Mouse (Mus musculus) frontal cortex, postnatal 10 days (tissue): Measurements from ENCODE around the gene Dntt.

Experiments
- DNase-seq, 2 experiments: peaks; one replicate each; pipeline ENCODE4 v3.0.0; 2022; ENCODE audit warnings: low spot score in 2 of 2, mixed read lengths in 1 of 2

The Dntt gene

DNA sequence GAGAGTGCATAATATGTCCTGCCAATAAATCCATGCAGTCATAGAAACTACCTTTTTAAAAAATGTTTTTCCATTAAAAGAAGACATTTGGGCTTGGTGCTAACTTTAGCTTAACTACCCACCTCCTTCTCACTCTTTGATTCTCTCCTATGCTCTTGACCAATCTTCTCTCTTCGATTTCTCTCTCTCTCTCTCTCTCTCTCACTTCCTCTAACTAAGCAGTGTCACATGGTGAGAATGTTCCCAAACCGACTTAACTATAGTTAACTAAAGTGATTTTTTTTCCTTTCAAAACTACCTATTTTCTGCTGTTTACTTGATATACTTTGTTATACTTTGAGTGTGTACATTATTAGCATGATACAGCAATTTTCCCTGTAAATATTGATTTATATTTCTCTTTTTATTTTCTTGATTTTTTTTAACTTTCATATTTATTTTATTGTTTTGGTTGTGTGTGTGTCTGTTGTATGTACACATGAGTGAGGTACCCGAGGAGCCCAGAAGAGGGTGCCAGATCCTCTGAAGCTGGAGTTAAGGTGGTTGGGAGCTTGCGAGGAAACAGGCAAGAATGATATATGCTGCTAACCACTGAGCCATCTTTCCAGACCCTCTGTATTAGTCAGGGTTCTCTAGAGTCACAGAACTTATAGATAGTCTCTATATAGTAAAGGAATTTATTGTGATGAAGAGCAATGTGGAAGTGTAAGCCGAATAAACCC, 20.2 kb upstream of the Dntt start:
- DNase-seq = no peak

DNA sequence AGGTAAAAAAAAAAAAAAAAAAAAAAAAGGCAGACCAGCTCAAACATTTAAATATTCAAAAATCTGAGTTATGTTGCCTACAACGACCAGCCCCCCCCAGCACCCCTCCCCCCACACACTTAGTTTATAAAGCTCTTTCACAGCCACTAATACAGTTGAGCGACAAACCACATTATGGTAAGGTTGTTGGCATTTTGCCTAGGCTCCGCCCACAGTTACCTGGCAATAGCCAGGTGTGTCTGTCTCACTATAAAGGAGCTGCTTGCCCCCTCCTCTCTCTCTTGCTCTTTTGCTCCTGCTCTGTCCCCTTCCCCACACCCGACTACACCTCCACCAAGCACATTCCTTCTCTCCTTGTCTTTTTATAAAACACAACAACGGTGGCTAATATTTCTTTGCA, 17.4 kb upstream of the Dntt start:
- no peak for DNase-seq

DNA sequence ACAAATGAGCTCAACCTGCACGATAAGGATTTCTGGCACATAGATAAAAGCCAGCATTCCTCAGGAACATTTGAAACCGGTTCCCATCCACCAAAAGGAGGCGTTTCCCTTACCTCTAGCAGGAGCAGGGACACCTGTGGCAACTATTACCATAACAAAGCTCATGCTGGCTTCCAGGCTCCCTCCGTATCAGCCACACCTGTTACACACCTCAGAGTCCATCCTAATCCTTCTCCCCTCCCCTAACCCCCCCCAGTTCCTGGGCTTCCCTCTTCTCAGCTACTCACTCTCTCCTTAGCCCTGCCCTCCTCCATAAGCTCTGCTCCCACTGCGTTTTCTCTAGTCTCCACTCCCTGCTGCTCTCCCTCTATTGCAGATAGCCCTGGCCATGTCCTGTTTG, 15.5 kb upstream of the Dntt start:
- DNase-seq = no peak

DNA sequence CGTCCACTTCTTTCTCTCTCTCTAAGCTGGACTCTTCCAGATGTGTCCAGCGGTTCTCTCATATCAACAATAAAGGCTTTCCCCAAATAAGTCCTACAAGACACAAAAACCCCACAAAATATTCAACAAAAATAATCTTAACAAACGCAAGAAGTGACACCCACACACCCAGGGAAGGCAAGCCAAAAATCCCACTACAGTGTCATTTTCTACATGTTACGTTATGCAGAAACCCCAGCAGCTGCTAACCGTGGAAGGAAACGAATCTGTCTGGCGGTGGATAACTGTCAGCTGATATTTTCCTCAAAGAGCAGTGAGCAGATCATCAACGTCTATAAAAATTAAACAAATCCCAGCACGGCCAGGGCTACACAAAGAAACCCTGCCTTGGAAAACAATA, 15.1 kb upstream of the Dntt start:
- DNase-seq = no peak

DNA sequence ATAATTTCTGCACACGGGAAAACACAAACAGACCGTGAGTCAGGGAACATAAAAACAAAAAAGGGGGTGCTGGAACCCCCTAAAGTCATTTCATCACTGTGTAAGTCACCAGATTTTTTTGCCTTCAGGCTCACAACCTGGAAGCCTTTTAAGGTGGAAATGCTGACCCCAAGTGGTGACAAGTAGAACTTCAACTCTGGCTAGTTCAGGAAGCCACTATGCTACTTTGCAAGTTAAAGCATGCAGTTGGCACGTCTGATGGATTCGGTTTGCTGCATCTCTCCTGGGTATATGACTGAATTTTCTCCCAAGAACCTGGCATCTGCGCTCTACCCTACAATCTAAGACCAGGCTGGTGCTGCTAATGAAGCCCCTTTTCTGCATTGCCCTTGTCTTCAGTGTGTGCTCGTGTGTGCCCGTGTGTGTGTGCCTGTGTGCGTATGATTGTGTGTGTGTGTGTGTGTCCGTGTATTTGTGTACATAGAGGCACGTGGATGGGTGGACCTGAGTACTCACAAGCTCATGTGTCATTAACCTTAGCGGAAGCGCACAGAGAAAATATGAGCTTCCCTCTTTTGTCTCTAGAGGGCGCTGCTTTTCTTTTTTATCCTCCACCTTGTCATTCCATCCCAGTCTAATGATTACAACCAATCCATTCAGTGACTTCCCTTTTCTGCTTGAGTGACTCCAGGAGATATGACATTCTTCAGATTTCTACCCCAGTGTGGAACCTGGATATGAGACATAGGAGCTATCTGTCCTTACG, 12.9 kb upstream of the Dntt start:
- DNase-seq = peak in 1 of 2 experiments; percentile 57

DNA sequence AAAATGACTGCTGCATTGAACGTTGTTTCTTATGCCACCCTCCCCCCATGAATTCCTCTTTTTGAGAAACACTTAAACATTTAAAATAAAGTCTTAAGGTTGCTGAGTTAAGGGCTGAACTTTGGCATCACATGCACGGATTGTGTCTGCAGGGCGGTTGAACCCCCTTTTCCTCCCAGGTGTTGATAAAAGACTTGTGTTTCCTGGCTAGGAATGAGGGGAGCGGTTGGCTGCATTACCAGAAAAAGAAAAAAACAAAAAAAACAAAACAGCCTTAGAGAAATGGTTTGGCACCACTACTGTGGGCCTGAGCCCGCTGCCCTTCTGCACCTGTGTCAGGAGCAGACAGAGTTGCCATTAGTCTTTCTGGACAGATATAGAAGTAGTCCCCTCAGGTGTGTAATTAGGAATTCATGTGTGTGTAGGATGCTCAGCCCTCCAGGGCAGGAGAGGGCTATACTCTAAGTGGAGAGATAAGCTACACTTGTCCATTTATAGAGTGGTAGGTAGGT, 9.9 kb upstream of the Dntt start:
- no peak for DNase-seq

DNA sequence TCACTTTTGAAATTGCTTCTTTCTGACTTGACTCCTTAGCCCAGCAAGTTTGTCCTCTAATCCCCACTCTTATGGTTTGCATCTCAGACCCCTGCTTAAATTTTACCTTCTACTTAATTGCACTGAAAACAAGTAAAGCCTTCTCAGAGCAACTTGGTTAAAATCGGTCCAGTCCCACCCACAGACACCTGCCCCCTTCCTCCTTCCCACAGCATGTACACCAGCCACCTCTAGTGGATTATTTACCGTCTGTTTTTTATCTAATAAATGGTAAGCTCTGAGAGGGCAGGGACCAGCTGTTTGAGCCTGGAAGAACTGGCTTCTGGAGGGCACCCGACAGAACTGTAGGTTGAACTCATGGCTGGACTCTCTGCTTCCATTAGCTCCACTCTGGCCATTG, 8.5 kb upstream of the Dntt start:
- DNase-seq = no peak

DNA sequence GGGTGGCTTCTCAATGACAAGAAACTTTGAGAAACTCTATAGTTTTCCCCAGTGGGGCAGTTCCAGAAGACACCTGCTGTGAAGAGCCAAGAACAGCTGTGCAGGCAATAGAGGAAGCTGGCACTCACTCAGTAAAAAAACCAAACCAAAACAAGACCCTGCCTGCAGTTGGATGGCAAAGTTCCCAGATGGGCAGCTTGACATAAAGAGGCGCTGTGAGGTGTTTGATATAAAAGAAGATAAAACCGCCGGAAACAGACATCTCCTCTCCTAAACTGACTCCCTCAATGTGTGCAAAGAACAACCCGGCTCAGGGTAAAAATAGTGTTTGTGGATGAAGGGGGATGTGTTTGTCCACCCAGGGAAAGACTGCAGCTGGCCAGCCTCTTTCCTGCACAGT, 6.8 kb upstream of the Dntt start:
- DNase-seq = peak in 1 of 2 experiments; percentile 36

DNA sequence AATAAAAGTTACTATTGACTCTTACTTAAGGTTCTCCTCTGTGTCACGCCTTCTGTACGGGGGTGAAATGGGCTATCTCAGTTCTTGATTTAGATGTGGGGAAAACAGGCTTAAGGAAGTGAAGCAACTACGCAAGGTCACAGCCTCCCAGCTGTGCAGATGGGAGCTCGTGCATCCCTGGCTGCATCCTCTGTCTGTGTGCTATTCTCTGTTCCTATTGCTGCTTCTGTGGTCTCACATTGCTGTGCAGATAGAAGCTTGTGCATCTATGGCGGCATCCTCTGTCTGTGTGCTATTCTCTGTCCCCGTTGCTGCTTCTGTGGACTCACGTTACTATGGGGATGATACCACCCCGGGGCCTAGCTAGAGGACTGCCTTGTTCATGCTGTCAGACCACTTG, 2.5 kb upstream of the Dntt start:
- no peak for DNase-seq

DNA sequence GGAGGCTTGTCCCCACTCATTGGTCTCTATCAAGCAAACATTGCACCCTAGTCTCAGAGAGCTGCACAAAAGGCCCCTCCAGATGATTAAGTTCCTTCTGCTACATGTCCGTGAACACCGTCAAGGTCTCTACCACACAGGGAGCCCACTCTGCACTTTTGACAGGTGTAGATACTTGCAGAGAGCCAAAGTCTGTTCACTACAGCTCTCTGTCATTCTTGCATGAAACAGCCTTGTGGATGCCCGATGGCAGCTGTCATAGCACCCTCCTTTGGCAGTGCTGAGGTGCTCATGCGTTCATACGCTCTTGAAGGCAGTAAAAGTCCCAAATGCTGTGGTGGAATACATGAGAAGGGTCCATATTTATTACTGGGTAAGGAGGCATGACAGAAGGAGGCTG, 2.1 kb upstream of the Dntt start:
- no peak for DNase-seq

DNA sequence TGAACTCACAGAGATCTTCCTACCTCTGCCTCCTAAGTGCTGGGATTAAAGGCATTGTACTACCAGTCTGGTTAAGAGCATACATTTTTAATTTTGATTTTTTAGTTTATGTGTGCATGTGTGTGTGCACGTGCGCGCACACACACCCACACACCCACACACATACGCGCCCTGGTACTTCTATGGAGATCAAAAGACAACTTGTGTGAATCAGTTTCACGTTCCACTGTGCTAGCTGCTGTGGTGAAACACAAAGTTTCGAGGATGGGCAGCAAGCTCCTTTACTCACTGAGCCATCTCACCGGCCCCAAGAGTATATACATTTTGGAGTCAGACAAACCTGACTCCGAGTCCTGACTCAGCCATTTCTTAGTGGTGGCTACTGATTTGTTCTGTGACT, 1.5 kb upstream of the Dntt start:
- no peak for DNase-seq

DNA sequence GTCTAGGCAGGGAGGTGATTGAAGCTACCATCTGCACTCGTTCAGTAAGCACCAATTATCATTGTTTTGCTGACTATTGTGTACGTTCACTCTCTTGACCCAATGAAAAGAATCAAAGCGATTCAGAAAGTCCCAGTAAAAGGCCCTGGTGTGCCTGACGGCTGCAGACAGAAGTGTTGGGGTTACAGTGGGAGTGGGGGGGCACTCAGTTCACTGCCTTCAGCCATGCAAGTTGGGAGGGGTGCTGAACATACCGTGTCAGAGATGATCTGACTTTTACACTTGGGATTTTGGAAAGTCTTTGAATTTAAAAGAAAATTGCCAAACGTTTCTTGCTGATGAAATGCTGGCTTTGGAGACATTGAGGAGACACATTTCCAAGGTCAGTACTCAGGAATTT, 1.1 kb downstream of the Dntt start:
- no peak for DNase-seq

DNA sequence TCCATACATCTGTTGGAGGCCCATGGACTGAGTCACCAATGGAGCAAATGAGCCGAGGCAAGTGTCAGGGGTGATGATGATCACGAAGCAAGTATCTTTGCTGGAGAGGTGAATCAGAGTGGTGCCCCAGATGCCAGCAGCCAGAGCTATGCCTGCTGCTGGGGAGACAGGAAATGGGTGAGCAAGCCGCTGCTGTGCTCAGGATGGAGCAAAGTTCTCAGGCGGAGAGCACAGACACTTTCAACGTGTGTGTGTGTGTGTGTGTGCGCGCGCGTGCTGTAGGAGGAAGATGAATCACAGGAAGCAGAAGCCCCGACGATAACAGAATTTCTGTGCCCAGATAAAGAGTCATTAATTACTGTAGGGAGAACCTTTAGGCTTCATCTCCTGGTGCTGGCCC, 1.9 kb downstream of the Dntt start:
- DNase-seq = no peak

DNA sequence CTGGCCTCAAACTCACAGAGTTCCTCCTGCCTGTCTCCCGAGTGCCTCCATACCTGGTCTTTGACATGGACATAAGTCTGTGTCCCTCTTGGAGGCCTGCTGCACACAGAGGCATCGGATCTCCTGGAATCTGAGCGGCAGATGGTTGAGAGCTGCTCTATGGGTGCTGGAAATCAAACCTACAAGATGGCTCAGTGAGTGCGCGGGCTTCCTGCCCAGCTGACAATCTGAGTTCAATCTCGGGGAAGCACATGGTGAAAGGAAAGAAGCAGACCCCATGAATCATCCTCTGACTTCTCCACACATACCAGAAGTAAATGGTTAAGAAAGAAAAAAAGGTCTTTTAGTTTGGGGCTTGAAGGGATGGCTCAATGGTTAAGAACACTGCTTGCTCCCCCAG, 2.8 kb downstream of the Dntt start:
- no peak for DNase-seq

DNA sequence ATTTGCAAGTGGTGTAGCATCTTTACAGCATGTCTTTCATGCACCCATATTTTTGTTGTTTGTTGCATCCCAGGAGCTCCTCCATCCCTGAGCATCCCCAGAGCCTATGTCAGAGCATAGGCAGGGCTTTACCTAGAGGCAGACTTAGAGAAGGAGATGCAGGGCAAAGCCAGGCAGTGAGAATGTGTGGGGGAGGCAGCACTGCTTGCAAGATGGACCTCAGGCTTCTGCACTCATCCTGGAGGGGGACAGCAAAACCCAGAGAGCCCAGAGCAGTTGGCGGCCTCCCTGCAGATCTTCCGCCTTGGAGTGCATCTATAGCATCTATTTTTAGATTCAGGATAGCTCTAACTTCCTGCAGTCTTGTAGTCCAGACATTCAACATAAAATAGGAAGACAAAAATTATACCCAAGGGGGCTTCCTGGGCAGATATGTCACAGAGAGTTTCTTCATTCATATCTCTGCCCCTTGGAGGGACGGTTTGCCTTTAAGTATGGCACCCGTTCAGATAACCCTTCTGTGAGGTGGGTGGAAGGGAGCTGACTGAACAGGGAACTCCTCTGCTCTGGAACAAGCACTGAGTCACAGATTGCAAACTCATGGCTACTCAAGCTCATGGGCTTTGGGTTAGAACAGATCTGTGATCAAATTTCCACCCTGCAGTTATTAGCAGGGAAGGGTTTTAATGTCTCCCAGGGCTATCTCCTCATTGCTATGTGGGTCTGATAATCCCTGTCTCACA, 6.9 kb downstream of the Dntt start:
- DNase-seq = no peak

DNA sequence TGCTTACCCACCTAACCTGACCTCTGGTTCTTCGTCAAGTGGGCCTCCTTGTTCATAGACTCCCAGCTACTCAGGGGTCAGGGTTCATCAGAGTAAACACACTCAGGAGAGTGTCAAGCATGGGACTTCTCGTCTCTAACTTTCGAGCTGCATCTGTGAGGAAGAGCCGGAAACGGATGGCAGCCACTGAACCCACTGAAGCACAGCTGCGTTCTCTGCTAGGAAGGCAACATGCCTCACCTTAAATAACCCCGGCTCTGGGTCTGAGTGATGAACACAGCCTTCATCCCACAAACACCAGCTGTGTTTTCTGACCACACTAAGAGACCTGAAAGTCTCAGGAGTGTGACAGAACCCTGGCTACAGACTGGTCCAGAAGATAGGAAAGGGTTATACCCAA, 10.0 kb downstream of the Dntt start:
- no peak for DNase-seq

DNA sequence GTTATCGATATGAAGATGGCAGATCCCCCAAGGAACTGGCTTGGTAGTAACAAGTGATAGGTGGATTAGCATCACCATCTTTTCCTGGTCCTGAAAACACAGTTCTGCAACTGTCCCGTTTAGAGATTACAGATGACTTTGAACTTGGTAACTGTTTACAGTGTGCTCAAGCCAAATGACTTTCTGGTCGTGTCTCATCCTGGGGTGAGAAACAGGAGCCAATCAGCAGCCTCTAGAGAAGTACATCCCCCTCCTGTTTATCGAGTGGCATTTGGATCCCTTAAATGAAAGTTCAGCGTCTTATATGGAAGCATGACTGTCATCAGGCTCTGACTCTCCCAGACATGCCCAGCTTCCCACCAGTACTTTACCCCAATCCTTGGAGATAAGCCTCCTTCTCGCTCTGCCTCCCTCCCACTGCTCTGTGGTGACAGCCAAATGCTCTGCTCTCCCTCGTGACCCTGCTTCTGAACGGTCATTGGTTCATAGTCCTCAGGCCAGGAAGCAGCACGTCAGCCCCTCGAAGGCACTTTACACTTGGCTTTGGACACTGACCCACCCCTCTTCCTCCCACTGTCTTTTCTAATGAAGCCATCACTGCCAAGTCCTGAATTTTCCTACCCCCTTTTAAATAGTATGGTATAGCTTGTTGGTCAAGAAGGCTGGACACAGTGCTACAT, 16.2 kb downstream of the Dntt start:
- DNase-seq = no peak

DNA sequence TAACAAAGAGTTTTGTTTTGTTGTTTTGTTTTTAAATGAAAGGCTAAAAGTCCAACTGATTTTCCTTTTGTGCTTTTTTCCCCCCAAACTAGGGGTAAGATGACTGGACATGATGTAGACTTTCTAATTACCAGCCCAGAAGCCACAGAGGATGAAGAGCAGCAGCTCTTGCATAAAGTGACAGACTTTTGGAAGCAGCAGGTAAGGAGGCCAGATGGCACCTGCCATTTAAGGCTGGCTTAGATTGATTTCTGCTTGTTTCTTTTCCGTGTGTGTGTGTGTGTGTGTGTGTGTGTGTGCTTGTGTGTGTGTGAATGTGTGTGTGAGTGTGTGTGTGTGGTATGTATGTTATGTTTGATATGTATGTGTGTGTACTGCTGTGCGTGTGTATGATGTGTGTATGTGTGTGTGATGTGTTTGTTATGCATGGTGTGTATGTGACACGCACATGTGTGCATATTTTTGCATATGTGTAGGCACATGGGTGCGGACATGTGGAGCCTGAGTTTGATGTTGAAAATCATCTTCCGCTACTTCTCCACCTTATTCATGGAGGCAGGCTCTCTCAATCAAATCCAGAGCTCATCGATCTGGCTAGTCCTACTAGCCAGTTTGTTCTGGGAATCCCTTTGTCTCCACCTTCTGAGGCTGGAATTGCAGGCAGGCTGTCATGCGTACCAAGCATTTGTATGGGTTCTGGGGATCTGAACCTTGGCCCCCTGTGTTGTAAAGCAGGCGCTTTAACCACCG, 18.5 kb downstream of the Dntt start:
- DNase-seq = no peak

DNA sequence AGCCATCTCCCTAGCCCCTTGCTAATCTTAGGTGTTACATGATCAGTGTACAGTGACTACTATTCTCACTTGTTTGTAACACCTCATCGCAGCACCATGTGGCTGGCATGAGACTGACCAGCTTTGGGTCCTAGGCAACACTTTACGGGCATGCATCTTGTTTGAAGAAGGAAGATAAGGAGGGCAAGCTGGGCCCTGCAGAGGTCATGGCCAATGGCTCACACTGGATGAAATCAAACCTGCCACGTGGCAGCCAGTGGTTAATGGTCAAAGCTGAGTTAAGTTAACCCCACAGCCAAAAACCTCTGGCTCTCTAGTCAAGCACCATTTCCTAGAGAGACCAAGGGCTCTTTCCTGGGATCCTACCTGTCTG, 19.1 kb downstream of the Dntt start:
- no peak for DNase-seq

DNA sequence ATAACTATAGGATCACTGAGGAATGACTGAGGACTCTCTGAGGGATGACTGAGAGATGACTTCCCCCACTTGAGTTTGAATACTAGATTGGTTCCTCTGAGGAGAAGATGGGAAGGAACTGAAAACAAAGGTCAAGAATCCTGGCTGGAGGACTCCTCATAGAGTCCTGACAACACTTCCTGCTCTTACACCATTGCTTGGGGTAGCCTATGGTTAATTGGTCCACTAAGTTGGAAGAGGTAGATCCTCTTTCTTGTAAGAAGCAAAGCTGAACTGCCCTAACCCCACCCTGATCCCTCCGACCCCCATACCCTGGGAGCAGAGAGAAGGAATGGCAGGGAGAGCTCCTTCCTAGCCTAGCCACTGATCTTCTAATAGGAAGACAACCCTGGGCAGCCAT, 22.6 kb downstream of the Dntt start:
- DNase-seq = no peak

DNA sequence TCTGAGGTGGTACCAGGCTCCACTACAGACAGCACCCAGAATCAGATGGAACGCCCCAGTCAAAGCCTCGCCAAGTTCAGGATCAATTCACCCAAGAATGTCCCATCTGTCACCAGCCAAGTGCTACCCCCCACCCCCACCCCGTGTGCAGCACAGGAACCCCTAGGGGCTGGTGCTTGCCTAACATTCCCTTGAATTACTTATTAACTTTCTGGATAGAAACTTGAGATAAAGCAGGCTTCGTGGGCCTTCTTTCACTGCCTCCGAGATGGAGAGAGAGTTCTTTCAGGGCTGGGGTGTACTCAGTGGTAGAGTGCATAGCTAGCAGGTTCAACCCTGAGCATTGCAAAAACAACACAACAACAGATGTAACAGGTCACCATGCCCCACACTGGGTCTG, 23.2 kb downstream of the Dntt start:
- no peak for DNase-seq
